Mouse (Mus musculus): ENCODE results near the gene Tal1.

The Tal1 gene

DNA sequence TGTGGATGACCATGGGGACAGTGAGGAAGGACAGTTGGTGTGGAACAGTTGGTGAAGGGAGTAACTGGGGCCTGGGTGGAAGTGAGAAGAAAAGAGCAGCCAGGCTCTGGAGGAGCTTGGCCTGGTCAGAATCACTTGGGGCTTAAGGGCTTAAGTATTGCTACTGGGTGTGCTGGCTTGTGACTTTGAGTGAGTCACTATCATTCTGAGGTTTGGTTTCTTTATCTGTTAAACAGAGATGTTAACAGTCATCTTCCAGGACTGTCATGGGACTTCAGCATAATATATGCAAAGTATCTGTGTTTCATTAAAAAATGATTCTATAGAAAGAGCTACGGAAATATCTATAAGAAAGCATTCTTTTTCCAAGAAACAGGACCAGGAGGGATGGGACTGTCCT lies 18.6 kb downstream of the Tal1 start:
- DNase-seq: no peak

DNA sequence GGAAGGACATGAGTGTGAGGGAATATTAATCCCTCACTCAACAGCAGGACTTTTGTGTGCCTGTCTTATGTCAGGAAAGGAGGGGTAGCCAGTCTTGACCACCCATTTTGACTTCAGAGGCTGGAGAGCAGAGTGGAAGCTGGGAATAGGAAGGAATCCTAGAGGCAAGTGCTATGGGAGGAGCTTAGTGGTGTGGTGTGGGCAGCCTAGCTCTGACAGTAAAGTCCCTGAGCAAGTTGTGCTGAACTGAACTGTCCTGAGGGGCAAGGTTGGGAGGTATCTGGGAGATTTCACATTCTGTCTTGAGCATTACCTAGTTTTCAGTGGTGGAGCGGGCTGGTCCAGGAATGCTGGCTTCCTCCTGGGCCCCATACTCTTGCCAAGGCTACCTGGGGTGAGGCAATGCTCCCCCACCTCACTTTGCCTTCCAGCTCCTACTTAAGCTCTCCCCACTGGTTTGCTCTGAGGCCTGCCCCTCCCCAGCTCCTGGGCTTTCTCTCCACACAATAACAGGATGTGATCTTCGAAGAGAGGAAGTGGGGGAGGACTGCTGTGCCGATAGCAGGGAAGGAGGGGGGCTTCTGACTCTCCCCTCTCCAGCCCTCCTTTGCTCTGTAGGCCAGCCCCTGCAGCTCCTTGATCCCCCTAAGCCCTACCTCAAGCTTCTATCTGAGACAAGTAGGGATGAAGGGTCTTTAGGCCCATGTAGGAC lies 19.1 kb downstream of the Tal1 start:
- DNase-seq: no peak

DNA sequence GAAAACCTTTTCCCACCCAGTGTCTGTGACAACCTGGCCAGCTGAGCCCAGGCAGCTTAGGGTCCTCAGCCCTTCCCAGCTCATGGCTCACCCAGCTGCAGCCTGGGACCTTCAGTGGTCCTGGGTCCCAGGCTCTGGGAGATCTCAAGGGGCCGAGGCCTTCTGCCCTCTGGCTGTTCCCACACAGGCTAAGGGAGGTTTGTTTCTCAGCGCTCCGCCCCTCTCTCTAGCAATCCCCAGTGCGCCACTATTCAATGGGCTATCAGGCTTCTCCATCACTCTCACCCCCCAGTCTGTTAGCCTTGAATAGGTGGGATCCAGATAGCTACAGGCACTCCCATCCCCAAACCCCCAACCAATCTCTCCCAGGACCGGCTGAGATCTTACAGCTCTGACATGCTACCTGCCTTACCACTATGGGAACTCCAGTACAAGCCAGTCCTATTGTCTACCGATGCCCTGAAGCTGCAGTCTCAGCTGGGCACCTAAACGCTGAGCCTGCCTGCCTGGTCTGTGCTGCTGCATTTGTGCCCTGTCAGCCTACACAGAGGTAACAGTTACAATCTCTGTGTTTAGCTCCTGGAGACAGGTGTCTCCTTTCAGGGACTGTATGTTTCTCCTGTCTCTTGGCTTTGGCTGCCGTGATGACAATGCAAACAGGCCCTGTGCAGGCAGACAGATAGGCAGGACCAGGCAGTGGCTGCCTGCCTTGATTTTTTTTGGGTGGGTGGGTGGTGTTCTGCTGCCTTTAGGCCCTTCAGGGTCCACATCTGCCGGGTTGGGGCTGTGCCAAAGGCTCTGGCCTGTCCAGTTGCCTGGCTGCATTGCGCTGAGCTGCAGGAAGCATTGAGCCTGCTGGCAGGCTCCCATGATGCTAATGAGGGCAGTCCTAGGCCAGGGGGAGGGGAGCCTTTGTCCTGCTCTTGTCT lies 22.9 kb downstream of the Tal1 start:
- peak; percentile 38 to 59 for DNase-seq

DNA sequence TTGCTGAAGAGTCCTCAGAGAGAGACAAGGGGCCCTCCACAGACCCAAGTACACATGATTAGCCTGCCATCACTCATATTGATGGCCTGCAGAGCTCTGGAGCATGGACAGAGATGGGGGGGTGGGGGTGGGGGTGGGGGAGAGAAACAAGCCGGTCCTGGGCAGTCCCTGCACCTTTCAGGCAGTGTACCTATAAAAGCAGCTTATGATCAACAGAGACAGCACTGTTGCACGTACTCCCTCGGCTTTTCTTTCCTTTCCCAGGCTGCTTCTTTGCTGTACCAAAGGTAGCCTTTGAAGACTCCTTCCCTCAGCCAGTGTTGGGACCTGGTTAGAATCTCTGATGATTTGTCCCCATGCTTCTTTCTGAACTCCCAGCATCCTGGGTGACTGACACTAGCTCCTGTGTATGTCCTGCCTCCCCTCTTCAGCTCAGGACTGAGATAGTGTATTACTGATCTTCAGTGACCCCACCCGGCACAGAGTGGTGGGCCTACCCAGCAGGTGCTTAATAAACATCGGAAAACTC lies 23.7 kb downstream of the Tal1 start:
- no peak for DNase-seq

DNA sequence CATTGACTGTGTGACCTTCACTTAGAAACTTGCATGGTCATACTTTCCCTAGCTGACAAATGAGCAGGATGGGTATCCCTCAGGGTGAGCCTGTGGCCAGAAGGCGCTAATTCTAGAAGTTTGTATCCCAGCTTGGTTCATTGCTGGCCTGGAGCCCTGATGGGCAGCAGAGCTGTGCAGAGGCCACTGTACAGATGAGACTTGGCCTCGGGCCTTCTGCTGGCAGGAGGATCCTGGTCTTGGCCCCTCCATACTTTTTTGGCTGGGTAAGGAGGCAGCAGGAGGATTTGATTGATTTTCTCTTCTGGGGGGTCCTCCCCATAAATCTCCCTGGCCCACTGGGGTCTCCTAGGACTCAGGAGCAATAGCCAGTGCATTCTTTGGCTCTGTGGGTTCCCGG lies 26.8 kb downstream of the Tal1 start:
- no peak for DNase-seq

DNA sequence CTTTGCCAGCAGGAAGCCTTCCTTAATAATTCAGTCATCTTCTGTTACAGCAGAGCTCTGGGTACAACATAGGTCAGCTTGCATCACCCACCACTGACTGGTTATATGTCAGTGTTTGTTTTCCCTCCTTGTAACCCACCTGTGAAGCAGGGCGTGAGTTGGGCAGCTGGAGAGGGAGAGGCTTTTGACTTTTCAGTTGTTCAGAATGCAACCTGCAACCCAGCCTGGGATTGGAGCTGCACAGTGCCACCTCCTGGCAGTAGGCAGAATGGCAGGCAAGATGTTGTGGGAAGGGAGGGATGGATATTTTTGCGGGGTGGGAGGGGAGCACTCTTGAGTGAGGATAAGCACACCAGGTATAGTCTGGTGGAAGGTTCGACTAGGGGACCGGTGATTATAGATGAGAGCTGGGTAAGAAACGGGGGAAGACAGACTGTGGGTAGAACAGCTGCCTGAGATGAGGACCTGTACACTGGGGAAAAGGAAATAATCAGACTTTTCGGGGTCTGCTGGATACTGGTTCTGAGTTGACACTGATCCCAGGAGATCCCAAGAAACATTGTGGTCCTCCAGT lies 29.4 kb downstream of the Tal1 start:
- peak; percentile 62 to 75 for DNase-seq

DNA sequence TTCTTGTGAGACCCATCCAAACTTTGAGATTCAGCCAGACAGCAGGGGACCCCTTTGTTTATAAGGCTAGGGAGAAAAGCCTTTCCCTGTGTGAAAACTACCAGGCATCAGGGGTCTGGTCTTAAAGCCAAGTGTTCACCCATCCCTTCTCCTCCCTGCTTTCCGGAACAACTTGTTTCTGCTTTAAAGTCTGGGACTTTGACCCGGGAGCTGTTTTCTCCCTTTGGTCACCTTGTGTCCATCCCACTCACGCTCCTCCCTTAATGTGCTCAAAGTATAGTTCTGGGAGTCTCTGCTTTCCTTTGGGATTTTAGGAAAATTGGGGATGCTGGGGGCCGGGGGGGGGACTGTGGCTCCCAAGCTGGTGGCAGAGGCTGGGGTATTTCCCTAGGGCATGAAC lies 30.0 kb downstream of the Tal1 start:
- no peak for DNase-seq

DNA sequence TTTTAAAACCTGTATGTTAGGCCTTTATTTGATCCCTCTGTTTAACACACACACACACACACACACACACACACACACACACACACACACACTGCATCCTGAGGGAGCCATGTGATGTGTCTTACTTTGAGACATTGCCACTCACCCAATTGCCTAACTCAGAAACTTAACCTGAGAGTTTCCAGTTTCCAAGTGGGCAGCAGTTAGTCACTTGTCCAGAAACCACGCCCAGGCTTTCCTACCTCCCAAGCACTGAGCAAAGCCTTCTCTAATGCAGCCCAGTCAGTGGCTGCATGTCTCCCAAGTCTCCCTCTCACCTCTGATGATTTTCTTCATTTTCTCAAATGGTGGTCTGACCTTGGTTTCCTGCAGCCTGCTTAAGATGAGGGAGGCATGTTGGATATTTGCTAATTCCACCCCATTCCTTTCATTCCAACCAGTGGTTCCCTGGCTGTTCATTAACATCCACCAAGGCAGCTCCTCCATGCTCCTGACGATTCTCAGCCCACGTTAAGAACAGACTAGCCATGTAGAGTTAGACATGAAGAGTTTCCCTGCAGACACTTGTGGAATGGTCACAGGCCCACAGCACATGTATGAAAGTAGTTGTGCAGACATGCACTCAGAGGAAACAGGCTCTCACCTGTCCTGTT lies 30.7 kb downstream of the Tal1 start:
- no peak for DNase-seq

DNA sequence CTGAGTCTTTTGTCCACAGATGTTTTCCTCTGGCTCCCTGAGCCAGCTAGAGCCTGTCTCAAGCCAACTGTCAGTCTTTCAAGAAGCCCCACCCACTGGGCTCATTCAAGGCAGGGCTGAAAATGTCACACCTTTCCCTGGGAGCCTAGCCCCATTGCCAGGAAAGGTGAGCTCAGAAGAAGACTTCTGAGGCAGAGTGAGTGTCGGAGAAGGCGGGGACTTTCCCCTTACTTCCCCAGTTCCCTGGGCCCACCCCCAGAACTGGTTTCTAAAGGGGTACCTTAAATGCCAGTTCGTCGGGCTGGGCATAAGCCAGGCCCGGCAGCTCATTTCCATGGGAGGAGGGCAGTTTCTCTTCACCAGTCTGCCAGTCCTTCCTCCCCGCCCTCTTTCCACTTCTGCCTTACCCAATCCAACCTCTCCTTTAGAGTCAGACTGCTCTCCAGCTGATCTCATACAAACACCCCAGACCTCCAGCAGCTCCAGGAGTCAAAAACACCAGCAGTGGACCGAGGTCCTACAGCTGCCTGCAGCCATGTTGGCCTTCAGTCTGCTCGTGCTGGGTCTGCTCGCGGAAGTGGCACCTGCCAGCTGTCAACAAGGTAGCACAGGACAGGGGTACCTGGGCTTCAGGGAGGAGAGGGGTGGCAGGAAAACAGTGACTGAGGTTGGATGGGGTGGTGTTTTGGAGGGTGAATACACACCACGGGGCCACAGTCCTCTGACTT lies 32.5 kb downstream of the Tal1 start, which contains the start of gene Pdzk1ip1:
TSS of gene Pdzk1ip1 (plus strand) at position 98 of the 728 bp plus-strand sequence.
- DNase-seq: no peak

DNA sequence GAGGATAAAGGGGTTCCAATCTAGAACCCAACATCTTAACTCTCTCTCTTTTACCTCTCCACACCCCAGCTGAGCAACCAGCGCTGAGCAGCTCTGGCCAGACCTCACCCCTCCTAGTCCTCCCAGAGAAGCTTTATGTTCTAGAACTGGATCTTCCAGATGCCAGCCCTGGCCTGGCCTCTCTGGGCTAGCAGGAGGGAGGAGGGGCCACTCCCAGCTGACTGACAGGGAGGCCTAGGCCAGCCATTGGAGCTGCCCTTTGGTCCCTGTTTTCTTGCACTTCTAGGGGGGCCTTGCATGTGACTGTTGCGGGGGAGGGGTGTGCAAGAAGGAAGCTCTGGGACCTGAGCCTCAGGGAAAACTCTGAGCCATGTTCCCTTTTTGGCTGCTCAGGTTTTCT lies 34.4 kb downstream of the Tal1 start:
- no peak for DNase-seq

DNA sequence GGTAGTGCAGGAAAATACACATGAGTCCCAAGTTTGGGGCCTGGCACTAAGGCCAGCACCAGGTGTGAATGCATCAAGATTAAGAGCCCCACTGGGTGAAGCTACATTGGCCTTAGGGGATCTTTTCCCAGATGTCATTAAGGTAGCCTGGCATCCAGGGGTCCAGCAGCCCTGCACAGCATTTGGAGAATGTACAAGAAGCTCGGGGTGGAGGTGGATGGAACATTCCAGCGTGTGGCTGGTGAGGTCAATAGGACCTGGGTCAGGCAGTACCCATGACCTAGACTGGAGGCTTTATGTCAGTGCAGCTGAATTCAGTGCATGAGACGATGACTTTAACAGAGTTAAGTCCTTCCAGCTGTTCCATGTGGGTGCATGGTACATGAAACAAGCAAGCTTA lies 35.6 kb downstream of the Tal1 start:
- no peak for DNase-seq

DNA sequence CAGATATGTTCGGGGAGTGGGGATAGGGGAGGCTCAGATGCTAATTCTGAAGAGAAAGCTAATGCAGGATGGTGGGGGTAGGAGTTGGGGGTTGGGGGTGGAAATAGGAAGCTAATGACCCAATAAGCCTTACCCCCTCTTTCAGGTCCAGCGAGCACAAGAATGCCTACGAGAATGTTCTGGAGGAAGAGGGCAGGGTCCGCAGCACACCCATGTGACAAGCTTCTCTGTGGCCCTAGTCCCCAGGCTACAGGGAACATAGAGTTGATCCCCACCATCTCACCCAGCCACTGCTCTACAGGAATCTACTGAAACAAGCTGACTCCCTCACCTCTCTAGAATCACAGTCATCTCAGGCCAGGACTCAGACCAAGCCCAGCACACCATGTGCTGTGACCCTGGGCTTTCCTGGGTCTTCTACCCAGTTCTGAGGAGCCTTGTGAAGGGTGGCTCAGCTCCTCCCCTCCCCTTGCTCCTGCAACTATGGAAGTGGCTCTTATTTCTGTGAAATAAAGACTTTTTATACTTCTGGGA lies 37.2 kb downstream of the Tal1 start:
- no peak for DNase-seq

DNA sequence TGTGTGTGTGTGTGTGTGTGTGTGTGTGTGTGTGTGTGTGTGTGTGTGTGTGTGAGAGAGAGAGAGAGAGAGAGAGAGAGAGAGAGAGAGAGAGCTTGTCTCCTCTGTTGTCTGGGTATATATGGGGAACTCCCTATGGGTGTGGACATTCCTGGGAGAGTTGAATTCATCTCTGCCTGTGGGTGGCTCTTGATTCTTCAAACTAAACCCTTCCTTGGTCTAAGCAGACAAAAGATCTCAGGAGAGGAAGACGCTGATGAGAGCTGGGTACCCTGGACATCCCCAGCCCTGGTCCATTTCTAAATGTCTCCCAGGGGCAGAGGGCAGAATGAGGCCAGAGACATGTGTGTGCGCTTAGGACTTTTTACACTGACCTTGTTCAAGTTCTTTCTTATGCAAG lies 37.8 kb downstream of the Tal1 start:
- no peak for DNase-seq

DNA sequence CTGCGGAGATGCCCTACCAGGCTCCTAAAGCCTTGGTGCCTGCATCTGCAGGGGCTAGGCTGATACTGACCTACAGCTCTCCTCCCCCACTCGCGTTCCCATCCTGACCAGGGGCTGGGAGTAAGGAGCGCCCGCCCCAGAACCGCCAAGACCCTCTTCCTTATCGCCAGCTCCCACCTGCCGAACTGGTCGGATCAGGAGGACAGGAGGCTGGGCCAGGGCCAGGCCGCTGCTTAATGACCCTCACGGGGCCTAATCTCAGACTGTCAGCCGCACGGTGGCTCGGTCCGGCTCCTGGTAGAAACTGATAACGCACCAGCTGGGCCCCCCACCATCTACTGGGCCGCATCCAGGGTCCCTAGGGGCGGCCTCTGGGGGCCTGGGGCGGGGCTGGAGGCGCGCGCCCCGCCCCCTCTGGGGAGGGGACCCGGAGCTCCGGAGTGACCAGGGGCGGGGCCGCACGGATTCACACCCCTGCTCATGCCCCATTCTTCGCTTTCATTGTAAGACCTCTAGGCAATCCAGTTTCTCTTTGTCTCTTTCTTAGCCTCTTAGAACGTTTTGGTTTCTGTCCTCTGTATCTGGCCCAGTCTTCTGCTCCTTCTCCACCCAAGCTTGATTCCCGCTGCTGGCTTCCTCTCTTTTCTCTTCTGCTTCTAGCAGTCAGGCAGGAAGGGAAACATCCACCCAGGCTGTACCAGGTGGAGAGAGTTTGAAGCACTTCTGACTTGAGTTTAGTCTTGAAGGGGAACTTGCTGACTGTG lies 39.6 kb downstream of the Tal1 start:
- DNase-seq: peak; percentile 31 to 35

DNA sequence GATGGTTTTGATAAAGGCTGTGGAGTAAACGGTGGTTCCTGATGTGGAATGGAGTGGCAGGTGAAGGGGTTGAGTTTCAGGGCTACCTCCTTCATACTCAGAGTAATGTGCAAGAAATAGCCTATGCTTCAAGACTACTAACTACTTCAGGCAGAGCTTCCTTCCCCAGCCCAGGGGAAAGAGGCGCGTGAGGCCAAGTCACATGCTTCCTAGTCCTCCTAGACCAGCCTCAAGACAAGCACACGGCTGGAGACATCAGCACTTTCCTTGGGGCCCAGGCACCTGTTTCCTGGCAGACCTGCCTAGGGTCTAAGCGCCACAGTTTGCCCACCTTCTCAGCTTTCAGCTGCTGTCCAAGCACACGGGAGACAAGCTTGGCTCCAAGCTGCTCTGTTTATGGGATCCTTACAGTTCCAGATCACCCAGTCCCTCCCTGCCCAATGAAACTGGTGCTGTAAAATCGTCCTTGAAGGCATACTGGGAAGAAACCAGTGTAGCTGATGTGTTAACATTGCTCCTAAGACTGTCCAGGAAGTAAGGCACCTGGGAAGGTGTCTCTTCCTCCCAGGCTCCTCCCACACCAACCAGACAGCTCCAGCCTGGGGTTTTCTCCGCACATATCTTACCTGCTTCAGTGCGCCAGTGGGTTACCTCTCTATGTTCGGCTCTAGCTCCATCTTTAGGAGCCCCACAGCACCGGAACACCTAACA lies 40.4 kb downstream of the Tal1 start:
- no peak for DNase-seq

DNA sequence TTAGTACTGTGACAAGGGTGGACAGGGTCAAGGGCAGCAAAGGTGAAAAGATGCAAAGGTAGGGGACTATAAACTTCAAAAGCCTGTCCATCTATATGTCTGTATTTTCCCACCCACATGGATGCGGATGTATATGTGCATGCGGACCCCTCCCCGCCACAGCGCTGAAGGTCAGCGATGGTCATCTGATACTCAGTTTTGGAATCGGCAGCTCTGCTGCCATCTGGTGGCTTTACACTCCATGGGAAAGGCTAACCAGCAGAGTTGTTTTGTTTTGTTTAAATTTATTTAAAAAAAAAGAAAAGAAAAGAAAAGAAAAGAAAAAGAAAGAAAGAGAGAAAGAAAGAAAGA lies 40.9 kb downstream of the Tal1 start:
- DNase-seq: peak; percentile 50 to 62

DNA sequence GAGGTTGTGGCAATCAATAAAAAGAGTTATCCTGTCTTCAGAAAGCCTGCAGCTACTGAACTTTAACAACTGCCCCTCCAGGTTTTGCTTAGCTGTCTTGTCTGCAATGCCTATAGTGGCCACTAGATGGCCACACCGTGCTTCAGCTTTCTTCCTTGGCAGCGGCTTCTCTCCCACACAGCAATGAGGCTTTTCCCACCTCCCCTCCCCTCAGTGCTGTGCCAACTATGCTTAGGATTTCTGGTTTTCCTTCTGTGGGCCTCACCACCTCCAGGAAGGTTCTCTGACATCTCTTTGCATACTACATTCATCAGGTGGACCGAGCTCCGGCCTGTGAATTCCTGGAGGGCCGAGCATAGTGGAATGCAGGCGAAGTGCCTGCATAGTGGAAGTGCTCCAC lies 45.5 kb downstream of the Tal1 start:
- DNase-seq: peak; percentile 79 to 83

DNA sequence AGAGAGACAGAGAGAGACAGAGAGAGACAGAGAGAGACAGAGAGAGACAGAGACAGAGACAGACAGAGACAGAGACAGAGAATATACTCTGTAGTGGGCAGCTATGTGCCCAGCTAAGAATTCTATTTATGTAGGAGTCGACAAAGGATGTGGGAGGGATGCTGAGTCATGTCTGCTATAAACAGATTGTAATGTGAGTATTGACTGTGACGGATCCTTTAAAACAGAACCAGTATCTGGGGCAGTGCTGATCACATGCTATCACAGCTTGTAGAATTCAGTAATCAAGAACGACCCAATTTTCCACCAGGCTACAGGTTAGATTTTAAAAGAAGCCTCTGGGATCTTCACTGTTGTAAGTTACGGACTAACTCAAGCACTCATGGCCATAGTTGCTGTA lies 47.3 kb downstream of the Tal1 start:
- no peak for DNase-seq

DNA sequence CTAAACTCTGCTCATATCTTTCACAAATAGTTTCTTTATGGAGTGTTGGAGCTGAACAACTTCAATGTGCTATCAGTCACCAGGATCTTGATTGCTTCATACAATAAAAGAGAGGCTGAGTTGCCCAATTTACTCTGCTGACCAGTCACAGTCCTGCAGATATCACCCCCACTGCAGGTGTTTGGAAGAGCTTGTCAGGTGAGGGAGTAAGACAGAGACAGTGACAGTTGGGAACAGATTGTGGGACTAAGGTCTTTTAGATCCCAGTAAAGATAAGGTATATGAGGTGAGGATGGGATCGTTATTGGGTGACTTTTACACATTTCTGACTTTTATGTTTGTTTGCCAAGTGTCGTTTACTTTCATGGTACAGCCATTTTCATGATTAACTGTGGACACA lies 54.9 kb downstream of the Tal1 start:
- no peak for DNase-seq

DNA sequence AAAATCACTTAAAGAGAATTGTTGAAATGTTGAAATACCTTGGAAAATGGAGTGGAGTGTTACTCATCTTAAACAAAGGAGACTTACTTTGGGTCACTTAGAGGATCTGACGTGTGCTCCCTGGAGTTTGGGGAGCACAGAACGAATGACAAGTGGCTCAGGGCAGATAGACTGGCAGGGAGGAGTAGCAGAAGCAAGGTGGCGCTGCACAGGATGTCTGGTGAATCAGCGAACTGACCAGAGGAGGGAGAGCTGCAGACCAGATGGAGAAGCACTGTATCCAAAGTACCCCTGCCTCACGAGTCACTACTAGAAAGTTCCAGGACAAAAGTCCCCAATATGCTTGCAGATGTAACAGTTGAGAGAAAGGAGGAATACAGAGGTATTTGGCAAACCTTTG lies 57.0 kb downstream of the Tal1 start:
- DNase-seq: no peak

DNA sequence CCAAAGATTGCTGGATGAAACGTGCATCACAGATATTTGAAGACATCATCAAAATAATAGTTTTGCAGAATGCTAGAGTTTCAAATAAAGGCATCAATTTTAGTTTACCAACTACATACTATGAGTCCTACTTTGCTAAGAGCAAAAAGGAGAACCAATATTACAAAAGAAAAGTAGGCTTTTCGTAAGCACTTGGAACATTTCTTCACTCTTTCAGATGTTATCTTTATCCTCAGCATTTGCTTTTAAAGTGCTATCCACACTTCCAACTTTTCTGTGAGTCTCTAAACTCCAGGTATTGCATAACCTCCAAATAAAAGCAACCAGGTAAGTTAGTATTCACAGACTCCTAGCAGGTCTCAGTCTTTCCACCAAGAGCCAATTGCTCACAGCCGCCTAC lies 63.4 kb downstream of the Tal1 start:
- no peak for DNase-seq
